Mouse (Mus musculus): ENCODE data around the gene Zfp955a.
"Not testable (repeated sequence)": the region's sequence is repeated elsewhere in the genome, so short reads cannot be mapped to it uniquely, and the experiment has no call there.

Zfp955a gene

GRCm38 (mm10) chr17:33254530-33255318 is at the start of gene Zfp955a:
Gene Zfp955a (minus strand): TSS chr17:33255145.
- DNase-seq = not testable (repeated sequence)

GRCm38 (mm10) chr17:33289876-33290149 is 34.9 kb upstream of the Zfp955a start:
- DNase-seq = not testable (repeated sequence)

- not testable (repeated sequence) for DNase-seq
Observed at GRCm38 (mm10) chr17:33289039-33289875, 34.3 kb upstream of the Zfp955a start, which contains the start of gene Zfp955b. Gene Zfp955b (plus strand): TSS chr17:33289544.

- no peak for DNase-seq
Observed at GRCm38 (mm10) chr17:33268907-33269306, 14.0 kb upstream of the Zfp955a start.

GRCm38 (mm10) chr17:33264376-33264775 is 9.4 kb upstream of the Zfp955a start, which contains the start of gene Olfr63:
Gene Olfr63 (plus strand): TSS chr17:33264676.
- DNase-seq = no peak

GRCm38 (mm10) chr17:33255319-33255657 is 343 bp upstream of the Zfp955a start:
- not testable (repeated sequence) for DNase-seq

- DNase-seq = not testable (repeated sequence)
Observed at GRCm38 (mm10) chr17:33236646-33237045, 18.3 kb downstream of the Zfp955a start.

GRCm38 (mm10) chr17:33221590-33221989 is 33.4 kb downstream of the Zfp955a start, which contains the start of gene Olfr1564:
Gene Olfr1564 (minus strand): TSS chr17:33221690.
- DNase-seq = no peak

- not testable (repeated sequence) for DNase-seq
Observed at GRCm38 (mm10) chr17:33191002-33191401, 63.9 kb downstream of the Zfp955a start, which contains the start of gene Olfr239. Gene Olfr239 (plus strand): TSS chr17:33191302.

All from kidney, postnatal 4 days (tissue).